Mouse (Mus musculus): ENCODE data around the gene Rragd. TPM values are rescaled to one million over a fixed set of nuclear protein-coding genes. Genes with fewer than 3 reads are reported as not detected.
"Not testable (repeated sequence)": the region's sequence is repeated elsewhere in the genome, so short reads cannot be mapped to it uniquely, and the experiment has no call there.

The Rragd gene
- total RNA-seq (2022) = 10 to 100 TPM; 60.6 to 67.8 (median 64.7) TPM

DNA sequence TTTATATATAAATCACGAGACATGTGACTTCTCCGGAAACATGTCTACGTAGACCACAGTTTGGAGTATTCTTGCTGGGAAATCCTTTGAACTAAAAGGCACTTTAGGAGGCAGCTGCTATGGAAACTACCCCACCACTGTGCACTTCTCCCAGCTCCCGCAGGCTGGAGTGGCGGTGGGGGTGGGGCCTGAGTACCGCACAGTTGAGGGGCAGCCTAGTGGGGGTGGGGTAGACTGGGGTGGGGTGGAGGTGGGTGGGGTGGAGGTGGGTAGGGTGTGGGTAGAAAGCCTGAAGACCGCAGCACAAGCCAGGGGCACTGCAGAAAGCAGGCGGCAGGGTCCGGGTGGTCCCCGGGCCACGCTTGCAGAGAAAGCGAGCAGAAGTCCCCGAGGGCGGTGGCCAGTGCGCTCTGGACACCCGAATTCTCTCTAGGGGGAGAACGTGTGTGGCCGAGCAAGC lies at the start of gene Rragd:
TSS of gene Rragd (plus strand) at position 322 of the 460 bp plus-strand sequence.
- DNase-seq (ENCODE audit: low spot score in 2 of 2) = peak in 1 of 2 experiments; percentile 24

DNA sequence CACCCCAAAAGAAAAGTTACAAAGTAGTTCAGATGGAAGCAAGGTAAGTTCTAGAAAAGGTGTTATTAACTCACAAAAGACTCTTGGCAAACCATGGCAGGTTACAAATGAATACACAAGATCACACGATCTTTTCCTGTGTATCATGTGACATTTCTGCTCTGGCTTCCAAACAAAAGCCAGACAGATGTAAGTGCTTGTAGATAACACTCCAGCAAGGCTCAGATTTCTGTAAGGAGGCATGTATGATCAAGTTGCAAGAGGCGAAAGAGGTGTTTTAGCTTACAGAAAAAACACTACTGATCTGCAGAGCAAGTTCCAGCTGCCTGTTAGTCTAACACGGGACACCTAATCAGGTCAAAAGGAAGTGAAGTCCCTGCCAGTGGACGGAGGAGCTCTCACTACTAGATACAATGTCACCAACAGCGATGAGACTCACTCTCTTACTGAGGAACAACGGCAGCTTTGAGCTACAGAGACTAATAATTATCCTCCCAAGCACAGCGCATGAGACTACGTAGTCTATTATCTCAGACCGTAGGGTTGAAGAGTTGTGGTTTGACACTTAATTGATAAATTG lies 46.0 kb upstream of the Rragd start:
- DNase-seq (ENCODE audit: low spot score in 2 of 2) = no peak

DNA sequence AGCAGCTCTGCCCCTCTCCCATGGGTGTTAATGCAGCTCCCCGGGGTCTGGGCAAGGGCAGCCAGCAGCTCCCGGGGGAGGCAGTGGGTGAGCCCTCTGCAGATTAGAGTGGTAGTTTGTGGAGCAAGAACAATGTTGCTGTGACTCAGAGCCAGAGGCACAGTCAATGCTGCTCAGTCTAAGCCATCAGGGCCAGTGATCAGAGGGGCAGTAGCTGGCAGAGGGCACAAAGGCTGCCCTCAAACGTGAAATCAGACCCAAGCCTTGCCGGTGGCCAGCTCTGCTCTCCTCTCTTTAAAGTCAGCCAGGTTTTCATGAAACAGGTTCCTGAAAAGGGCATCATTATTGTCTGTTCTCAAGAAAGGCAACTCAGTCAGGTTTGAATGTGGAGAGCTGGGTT lies 43.3 kb upstream of the Rragd start:
- peak in 1 of 2 experiments; percentile 33 for DNase-seq (ENCODE audit: low spot score in 2 of 2)

DNA sequence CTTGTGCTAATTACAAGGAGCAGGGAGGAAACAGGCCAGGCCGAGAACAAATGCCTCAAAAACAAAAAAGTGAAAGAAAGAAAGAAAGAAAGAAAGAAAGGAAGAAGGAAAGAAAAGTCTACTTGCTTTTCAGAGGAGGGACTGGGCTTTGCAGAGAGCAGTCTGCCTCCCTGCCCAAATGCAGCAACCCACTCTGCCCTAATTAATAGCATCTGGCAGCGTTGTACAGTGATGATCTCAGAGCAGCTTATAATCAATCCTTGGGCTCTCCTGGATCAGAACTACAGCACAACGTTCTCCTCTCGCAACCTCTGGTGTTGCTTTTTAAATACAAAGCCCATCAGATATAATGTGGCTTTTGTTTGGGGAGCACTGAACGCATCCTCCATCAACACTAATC lies 42.9 kb upstream of the Rragd start:
- DNase-seq (ENCODE audit: low spot score in 2 of 2) = no peak

DNA sequence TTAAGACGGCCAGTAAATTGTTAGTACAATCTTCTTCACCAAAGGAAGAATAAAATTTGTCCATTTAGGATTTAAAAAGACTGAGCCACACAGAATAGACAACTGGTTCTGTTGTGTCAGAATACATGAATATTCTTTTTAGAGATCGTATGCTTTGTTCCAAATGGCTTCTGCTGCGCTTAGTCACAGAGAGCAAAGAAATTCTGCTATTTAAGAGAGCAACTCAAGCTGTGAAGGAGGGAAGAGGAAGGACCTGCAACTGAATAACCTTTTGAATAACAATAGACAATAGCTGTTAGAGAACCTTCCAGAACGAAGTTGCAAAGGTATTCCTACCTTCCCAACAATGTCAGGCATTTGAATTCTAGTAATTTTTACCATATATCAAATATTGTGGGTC lies 41.9 kb upstream of the Rragd start:
- no peak for DNase-seq (ENCODE audit: low spot score in 2 of 2)

DNA sequence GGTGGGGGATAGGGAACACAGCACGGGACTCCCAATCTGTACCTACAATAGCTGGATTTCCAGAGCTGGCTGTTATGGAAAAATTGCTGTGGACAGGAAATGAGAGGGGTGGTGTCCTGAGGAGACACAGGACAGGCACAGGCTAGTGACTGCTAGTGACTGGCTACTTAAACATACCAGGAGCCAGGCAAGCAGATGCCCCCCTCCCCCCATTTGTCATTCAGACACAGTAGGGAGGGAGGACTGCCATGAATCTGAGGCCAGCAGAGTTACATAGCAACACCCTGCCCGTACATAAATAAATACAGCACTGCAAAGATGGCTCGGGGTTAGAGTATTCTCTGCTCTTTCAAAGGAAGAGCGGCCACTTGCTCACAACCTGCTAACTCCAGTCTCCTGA lies 35.2 kb upstream of the Rragd start:
- no peak for DNase-seq (ENCODE audit: low spot score in 2 of 2)

DNA sequence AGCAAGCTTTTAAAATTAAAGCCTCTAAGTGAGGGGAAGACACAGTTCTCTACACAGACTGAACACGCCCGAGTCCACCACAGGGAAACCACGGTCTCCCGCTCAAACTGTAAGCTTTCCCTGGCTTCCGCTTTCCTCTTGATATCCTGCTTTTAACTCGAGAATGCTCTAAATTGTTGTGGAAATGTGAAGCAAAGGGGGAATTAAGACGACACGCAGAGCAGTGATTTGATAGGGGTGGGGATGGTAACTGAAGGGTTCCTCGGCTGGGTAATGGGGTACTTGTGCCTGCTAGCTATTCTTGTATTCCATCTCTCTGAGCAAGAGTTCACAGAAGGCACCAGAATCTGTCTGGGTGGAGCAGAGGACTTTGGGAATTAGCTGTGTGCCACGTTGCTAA lies 34.1 kb upstream of the Rragd start:
- no peak for DNase-seq (ENCODE audit: low spot score in 2 of 2)

DNA sequence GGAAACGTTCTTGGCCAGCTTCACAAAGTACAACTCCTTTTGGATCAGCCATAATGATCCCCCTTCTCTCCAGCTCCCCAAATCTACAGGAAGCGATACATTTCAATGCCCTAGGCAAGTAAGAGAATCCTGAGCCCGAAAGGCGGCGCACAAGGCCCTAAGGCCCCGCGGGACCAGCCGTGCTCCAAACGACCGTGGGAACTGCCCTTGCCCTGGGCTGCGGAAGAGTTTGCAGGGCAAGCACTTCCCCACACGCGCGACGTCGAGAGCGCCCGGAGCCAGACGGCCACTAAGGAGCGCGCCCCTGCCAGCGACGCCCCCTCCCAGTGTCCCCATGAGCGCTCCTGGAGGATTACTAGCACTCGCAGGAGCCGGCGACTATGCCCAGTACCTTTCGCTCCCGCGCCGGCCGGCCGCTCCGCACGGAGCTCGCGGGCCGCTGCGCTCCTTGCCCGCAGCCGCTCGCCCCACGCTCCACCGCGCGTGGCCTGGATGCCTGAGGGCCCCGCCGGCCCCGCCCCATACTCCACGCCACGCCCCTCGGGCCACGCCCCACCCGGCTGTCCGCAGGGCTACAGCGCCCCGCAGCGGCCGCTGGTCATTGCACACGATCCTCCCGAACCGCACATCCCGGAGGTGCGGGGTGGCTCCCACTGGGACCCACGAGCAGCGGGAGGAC lies 32.3 kb upstream of the Rragd start, which contains the start of gene Ankrd6:
TSS of gene Ankrd6 (minus strand) at position 486 of the 679 bp plus-strand sequence.
- DNase-seq (ENCODE audit: low spot score in 2 of 2) = peak; percentile 60 to 77

DNA sequence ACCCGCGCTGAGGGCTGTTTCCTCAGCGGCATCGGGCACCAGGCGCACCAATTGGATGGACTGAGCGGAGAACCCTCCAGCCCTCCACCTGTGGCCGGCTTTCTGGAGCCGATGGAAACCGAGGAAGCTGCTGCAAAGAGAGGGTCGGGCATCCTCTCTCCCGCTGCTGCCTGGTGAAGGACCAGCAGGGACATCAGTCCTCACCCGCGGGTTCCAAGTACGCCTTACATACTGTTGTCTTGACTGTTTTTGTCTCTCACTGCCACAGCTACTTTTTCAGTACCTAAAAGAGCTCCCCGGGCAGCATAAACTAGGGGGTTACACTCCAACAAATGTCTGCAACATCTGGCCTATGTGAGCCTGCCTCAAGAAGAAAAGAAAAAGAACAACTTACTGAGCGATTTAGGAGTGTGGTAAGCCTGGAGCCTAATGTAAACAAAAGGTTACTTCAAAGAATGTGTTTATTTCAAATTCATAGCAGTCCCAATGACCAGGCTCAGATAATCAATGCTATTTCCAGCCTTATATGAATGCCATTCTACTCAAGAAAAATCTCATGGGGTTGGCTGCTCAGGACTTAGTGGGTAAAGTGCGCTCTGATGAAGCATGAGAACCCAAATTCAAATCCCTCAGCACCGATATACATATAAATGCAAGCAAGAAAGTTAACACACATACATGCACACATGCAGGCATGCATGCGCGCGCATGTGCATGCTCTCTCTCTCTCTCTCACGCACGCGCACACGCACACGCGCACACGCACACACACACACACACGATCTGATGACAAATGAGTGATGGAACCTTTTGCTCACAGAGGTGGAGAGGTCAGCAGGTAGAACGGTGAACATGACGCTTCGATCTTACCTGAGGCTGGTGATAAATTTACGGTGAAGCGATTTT lies 31.5 kb upstream of the Rragd start:
- DNase-seq (ENCODE audit: low spot score in 2 of 2) = no peak

DNA sequence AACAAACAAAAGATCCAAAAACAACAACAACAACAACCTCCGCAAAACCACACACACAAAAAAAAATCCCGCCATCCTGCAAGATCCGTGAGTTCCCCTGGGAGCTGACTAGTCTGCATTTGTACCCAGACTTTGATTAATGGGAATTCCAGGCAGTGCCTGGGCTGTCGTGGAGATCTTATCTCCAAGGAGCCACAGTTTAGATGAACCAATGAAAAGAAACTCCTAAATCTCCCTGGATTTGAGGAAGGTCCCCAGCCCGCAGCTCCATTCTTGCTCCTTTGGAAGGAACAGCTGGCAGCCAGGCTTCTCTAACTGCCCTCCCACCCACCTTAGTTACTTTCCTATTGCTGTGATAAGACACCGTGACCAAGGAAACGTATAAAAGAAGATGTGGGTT lies 30.2 kb upstream of the Rragd start:
- no peak for DNase-seq (ENCODE audit: low spot score in 2 of 2)

DNA sequence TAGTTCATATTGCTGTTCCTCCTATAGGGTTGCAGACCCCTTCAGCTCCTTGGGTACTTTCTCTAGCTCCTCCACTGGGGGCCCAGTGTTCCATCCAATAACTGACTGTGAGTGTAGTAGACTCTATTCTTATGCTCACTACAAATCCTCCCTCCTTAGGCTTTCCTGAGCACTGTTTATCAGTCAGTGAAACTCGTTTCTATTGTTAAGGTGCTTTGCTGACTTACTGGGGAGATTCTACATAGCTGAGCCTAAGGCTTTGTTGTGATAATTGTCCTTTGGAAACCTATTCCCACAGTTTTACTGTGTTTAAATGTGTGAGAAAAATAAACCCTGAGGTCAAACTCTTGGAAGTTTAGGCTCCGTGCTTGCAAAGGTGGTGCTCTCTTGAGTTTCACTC lies 26.4 kb upstream of the Rragd start:
- DNase-seq (ENCODE audit: low spot score in 2 of 2) = no peak

DNA sequence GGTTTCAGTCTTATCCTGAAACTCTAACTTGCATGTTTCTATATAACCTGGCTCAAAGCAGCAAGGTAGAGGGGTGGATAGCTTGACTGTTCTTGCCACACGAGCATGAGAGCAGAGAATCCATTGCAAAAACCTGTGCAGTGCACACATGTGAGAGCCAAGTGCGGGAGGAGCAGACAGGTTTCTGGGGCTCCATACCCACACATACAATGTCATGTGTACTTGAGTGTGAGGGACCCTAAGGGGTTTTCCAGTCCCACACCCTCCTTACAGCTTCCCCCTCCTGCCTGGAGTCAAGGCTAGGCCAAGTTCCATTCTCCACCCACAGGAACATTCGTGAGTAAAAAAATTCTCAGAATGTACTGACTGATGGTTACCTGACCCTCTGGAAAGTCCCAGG lies 21.4 kb upstream of the Rragd start:
- DNase-seq (ENCODE audit: low spot score in 2 of 2) = no peak

DNA sequence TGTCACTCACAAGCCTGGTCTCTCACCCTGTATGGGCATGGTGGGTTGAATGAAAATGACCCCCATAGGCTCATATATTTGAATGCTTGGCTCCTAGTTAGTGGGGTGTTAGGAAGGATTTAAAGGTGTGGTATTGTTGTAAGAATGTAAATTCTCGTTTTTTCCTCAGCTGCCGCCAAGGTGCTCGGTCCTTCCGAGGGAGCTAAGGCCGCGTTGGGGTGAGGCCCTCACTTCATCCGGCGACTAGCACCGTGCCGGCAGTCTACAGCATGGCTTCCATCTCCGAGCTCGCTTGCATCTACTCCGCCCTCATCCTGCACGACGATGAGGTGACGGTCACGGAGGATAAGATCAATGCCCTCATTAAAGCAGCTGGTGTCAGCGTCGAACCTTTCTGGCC lies 18.2 kb upstream of the Rragd start:
- DNase-seq (ENCODE audit: low spot score in 2 of 2) = not testable (repeated sequence)

DNA sequence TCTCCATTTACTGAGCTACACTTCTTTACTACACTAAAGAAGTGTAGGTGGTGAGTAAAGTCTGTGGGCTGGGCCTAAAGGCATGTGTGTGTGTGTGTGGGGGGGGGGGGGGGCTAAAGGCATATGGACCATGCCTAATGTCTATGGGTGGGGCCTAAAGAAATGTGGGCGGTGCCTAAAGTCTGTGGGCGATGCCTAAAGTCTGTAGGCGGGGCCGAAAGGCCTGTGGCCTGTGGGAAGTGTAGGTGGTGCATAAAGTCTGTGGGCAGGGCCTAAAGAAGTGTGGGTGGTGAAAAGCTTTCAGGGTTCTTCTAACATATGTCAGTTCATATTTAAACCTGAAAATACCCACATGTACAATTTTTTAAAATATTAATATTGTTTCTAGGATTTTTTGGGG lies 5.5 kb upstream of the Rragd start:
- DNase-seq (ENCODE audit: low spot score in 2 of 2) = no peak

DNA sequence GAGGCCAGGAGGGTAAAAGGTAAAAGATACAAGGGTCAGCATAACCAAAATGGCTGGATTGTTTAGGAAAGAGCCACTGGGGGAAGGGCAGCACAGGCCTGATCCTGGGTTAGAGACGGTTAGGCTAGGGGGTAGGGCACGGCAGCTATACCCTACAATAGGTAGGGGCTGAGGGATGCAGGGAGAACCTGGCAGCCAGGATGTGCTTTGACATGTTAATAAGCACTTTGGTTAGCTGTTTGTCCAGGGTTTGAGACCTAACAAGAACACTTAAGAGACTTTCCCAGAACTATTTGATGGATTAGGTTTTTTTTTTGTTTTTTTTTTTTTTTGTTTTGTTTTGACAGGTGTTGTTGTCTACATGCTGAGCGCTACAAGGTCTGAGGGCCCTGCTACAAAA lies 2.8 kb upstream of the Rragd start:
- no peak for DNase-seq (ENCODE audit: low spot score in 2 of 2)

DNA sequence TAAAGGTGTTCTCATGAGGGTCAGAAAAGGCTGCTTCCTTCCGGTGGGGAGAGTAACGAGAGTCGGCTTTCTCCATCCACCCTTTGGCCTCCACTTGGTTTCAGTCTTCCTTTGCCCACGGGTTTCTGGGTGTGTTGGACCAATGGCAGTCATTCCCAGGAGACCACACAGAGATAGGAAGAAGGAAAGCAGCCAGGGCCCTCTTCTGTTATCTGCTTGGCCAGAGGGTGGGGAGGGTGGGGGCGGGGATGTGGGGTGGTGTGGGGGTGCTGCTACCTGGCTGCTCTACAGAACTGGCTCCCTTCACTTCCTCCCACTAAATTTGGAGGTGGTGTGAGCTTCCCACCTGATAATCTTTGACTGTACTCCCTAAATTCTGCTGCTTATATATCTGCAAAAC lies 1.2 kb upstream of the Rragd start:
- no peak for DNase-seq (ENCODE audit: low spot score in 2 of 2)

DNA sequence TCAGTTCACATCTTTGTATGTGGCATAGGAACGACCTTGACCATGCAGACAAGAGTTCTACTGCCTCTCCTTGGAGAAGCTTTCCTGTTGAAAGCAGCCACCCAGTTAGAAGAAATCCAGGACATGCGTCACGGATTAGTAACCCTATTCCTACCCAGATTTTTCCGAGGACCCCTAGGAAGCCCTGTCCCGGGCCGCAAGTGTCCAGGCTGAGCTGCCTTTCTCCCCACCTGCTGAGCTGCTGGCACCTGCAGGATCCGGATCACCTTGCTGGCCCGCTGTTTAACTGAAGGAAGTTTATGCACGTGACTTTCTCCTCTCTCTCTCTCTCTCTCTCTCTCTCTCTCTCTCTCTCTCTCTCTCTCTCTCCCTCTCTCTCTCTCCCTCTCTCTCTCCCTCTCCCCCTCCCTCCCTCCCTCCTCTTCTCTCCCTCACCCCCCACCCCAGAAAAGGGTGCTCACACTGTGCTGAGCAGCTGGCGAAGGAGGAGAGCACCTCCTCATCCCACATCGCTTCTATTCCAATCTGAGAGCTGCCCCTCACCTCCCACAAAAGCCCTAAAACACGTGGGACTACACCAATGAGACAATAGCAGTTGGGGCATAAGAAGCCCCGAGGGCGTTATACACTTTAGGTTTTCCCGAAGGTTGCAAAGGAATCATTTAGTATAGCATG lies 659 bp upstream of the Rragd start:
- no peak for DNase-seq (ENCODE audit: low spot score in 2 of 2)

DNA sequence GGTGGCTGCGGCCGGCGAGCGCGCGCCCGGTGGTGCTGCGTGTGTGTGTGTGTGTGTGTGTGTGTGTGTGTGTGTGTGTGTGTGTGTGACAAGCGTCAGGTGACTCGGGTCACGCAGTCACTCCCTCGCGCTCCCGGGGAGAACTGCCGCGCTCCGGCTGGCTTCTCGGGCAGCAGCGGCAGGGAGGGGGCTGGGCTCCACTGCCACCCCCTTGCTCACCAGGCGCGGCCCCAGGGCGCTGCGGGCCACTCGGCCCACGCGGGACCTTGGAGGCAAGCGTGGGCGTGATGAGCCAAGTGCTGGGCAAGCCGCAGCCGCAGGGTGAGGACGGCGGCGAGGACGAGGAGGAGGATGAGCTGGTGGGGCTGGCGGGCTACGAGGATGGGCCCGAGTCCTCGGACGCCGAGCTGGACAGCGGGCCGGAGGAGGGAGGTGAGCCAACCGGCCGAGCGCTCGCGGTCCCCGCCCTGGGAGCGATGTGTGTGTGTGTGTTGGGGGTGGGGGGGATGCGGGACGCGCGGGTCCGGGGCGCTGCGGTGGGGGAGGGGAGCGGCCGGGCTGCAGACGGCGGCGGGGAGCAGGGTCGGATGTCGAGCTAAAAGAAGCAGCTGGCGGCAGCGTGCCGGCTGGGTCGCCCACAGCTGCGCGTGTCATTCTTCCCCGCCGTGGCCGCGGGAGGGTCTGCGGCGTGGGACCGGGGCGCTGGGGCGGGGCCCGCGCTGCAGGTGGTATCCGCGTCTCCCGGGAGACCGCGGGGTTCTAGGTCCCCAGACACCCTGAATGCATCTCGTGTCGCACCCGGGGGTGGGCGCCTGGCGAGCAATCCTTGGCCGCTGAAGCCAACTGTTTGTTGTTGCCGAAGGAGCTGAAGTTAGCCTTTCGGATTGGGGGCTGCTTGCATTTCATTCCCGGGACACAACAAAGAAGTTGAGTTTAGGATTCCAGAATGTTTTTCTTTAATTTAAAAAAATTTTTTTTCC lies 629 bp downstream of the Rragd start:
- peak; percentile 43 to 44 for DNase-seq (ENCODE audit: low spot score in 2 of 2)

DNA sequence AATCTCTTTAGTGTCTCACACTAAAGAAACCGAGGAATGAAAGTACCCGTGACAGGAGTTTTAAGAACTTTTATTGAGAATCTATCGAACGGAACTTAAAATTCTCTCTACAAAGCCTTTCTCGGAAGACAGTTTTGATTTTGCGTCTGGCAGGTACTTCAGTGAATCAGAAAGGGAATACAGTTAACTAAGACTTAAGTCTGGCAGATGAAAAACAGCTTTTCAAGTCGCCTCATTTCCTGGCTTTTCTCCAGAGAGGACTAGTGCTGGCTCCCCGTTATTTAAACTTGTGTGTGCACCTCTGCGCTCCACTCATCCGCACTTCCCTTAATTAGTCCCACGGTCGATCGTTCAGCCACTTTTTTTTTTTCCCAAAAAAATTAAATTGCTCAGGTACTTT lies 1.4 kb downstream of the Rragd start:
- no peak for DNase-seq (ENCODE audit: low spot score in 2 of 2)

All from layer of hippocampus, adult 8-10 months (tissue).